Mouse (Mus musculus): ENCODE measurements around the gene Pdgfa. TPM values are rescaled to one million over a fixed set of nuclear protein-coding genes. Genes with fewer than 3 reads are reported as not detected.

Gene Pdgfa
- total and polyA plus RNA-seq, 3 experiments: not detected

DNA sequence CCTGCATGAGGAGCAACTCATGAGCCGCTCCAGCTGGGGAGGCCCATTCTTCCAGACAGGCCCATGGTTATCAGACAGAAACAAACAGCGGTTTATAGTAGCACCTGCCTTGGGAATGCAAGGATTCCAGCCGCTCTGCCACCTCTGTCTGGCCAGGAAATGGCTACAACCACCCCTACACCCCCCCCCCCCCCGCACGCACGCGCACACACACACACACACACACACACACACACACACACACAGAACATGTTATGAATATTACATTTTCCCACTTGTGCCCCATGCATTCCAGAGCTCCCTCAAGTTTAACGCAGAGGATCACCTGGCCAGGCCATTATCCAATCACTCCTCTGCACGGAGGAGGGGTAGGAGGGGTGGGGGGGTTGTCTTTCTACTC, 15.2 kb downstream of the Pdgfa start:
- H3K36me3 ChIP-seq (replicated peaks): no peaks in the 10 kb centered on the region
- no peak overlapping the region for H3K4me3 ChIP-seq (ENCODE audit: low read depth, low read length)
- no peaks in the 10 kb centered on the region for H3K9me3 ChIP-seq (replicated peaks)
- no peak for ATAC-seq (ENCODE audit: extremely low read depth, insufficient number of reproducible peaks, low FRiP score, poor library complexity, severe bottlenecking)
- no peak for DNase-seq (ENCODE audit: low spot score)
- peaks cover under 1% of the 10 kb centered on the region; the same call in 1 of the 2 replicates for H3K4me1 ChIP-seq (ENCODE audit: insufficient read depth, low read depth, low read length)
- H3K27me3 ChIP-seq (ENCODE audit: insufficient read depth, low read length): no peaks in the 10 kb centered on the region; the same call in 1 of the 2 replicates
- no peak for TF ChIP-seq POLR2AphosphoS5 (IDR thresholded peaks at IDR 0.05; ENCODE audit: insufficient replicate concordance, low read depth, low read length)
- TF ChIP-seq CTCF (IDR thresholded peaks at IDR 0.05; ENCODE audit: low read depth, low read length): no peak
- TF ChIP-seq GATA2 (IDR thresholded peaks at IDR 0.05; ENCODE audit: borderline replicate concordance, low read depth, low read length): no peak
- TF ChIP-seq GATA1 (IDR thresholded peaks at IDR 0.05; ENCODE audit: borderline replicate concordance, low read length): no peak
- no peak for TF ChIP-seq TAL1 (conservative IDR thresholded peaks at IDR 0.05; ENCODE audit: low read depth, low read length)

- H3K36me3 ChIP-seq (replicated peaks): no peaks in the 10 kb centered on the region
- no peaks in the 10 kb centered on the region for H3K9me3 ChIP-seq (replicated peaks)
- ATAC-seq (ENCODE audit: extremely low read depth, insufficient number of reproducible peaks, low FRiP score, poor library complexity, severe bottlenecking) (no peak), DNase-seq (ENCODE audit: low spot score) (no peak)
- TF ChIP-seq GATA2 (IDR thresholded peaks at IDR 0.05; ENCODE audit: borderline replicate concordance, low read depth, low read length) (no peak), CTCF (IDR thresholded peaks at IDR 0.05; ENCODE audit: low read depth, low read length) (no peak), TAL1 (conservative IDR thresholded peaks at IDR 0.05; ENCODE audit: low read depth, low read length) (no peak), POLR2AphosphoS5 (IDR thresholded peaks at IDR 0.05; ENCODE audit: insufficient replicate concordance, low read depth, low read length) (no peak), GATA1 (IDR thresholded peaks at IDR 0.05; ENCODE audit: borderline replicate concordance, low read length) (no peak)
- H3K27me3 ChIP-seq (ENCODE audit: insufficient read depth, low read length): no peaks in the 10 kb centered on the region; the same call in 1 of the 2 replicates
- H3K4me3 ChIP-seq (ENCODE audit: low read depth, low read length): no peak overlapping the region
- H3K4me1 ChIP-seq (ENCODE audit: insufficient read depth, low read depth, low read length): no peaks in the 10 kb centered on the region
Observed at GRCm38 (mm10) chr5:138980608-138981007, 16.6 kb downstream of the Pdgfa start.

DNA sequence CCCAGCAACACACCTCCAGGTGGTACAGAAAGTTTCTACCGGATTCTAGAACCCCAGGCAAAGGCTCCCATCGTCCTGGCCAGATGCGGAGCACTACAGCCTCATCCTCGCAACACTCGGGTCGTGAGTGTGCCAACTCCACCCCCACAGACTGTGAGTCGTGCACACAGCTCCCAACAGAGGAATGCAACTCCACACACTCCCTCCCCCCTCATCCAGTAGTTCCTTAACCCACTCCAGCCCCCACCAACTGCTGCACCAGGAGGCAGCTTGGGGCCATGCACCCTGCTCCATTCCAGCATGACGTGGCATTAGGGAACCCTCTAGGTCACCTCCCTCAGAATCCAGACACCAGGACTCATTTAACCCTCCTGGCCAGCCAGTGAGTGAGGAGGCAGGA, 17.3 kb downstream of the Pdgfa start:
- Histone ChIP-seq H3K36me3 (replicated peaks) (no peaks in the 10 kb centered on the region), H3K27me3 (ENCODE audit: insufficient read depth, low read length) (no peaks in the 10 kb centered on the region; the same call in 1 of the 2 replicates), H3K4me3 (ENCODE audit: low read depth, low read length) (no peak overlapping the region), H3K4me1 (ENCODE audit: insufficient read depth, low read depth, low read length) (no peaks in the 10 kb centered on the region), H3K9me3 (replicated peaks) (no peaks in the 10 kb centered on the region)
- no peak for TF ChIP-seq CTCF (IDR thresholded peaks at IDR 0.05; ENCODE audit: low read depth, low read length)
- no peak for TF ChIP-seq TAL1 (conservative IDR thresholded peaks at IDR 0.05; ENCODE audit: low read depth, low read length)
- TF ChIP-seq GATA1 (IDR thresholded peaks at IDR 0.05; ENCODE audit: borderline replicate concordance, low read length): no peak
- TF ChIP-seq GATA2 (IDR thresholded peaks at IDR 0.05; ENCODE audit: borderline replicate concordance, low read depth, low read length): no peak
- TF ChIP-seq POLR2AphosphoS5 (IDR thresholded peaks at IDR 0.05; ENCODE audit: insufficient replicate concordance, low read depth, low read length): no peak
- ATAC-seq (ENCODE audit: extremely low read depth, insufficient number of reproducible peaks, low FRiP score, poor library complexity, severe bottlenecking) (no peak), DNase-seq (ENCODE audit: low spot score) (no peak)

DNA sequence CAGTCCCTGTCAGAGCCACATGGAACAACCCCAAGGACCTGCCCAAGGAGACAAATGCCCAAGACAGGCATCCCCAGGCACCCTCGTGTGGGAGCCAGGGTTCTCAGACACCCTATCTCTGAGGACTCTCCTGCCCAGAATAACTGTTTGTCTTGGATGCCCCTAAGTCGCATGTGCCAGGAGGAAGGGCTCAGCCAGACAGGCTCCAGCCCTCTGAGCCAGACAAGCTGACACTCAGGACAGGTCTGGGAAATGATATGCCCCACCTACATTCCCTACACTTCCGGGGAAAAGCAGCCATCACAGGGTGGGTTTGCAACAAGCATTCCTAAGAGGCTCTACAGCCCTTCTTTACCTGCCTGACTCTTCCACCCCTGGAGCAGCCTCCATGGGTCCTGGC, 19.4 kb downstream of the Pdgfa start:
- Histone ChIP-seq H3K9me3 (replicated peaks) (no peaks in the 10 kb centered on the region), H3K4me3 (ENCODE audit: low read depth, low read length) (no peak overlapping the region), H3K27me3 (ENCODE audit: insufficient read depth, low read length) (no peaks in the 10 kb centered on the region; the same call in 1 of the 2 replicates), H3K4me1 (ENCODE audit: insufficient read depth, low read depth, low read length) (no peaks in the 10 kb centered on the region), H3K36me3 (replicated peaks) (no peaks in the 10 kb centered on the region)
- no peak for TF ChIP-seq CTCF (IDR thresholded peaks at IDR 0.05; ENCODE audit: low read depth, low read length)
- TF ChIP-seq TAL1 (conservative IDR thresholded peaks at IDR 0.05; ENCODE audit: low read depth, low read length): no peak
- no peak for TF ChIP-seq POLR2AphosphoS5 (IDR thresholded peaks at IDR 0.05; ENCODE audit: insufficient replicate concordance, low read depth, low read length)
- no peak for TF ChIP-seq GATA2 (IDR thresholded peaks at IDR 0.05; ENCODE audit: borderline replicate concordance, low read depth, low read length)
- TF ChIP-seq GATA1 (IDR thresholded peaks at IDR 0.05; ENCODE audit: borderline replicate concordance, low read length): no peak
- DNase-seq (ENCODE audit: low spot score) (no peak), ATAC-seq (ENCODE audit: extremely low read depth, insufficient number of reproducible peaks, low FRiP score, poor library complexity, severe bottlenecking) (no peak)

DNA sequence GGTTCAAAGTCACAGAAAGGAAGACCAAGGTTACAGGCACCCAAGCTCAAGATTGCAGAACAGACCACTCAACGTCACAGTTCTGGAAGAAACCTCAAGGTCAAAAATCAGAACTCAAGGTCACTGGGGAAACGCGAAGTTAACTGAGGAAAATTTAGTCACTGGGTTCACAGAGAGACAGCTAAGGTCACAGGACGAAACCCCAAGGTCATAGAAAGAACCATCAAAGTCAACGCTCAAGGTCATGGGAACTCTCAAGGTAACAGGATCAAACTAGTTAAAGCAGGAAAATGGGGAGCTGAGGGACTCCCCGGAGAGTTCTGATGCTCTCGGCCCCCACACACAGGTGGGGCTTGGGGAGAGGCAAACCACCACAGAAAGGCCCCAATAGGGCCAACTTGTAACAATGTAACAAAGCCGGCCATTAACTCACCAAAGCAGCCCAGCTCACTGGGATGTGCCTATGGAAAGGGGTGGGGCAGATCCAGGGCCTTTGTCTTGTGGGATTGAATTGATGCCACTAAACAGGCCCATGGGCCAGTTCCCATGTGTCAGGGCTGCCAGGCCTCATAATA, 22.2 kb downstream of the Pdgfa start:
- TF ChIP-seq CTCF (IDR thresholded peaks at IDR 0.05; ENCODE audit: low read depth, low read length) (no peak), GATA1 (IDR thresholded peaks at IDR 0.05; ENCODE audit: borderline replicate concordance, low read length) (no peak), POLR2AphosphoS5 (IDR thresholded peaks at IDR 0.05; ENCODE audit: insufficient replicate concordance, low read depth, low read length) (no peak), GATA2 (IDR thresholded peaks at IDR 0.05; ENCODE audit: borderline replicate concordance, low read depth, low read length) (no peak), TAL1 (conservative IDR thresholded peaks at IDR 0.05; ENCODE audit: low read depth, low read length) (no peak)
- Histone ChIP-seq H3K4me3 (ENCODE audit: low read depth, low read length) (no peak overlapping the region), H3K27me3 (ENCODE audit: insufficient read depth, low read length) (peaks cover 2% of the 10 kb centered on the region; the same call in 1 of the 2 replicates), H3K9me3 (replicated peaks) (no peaks in the 10 kb centered on the region), H3K36me3 (replicated peaks) (no peaks in the 10 kb centered on the region), H3K4me1 (ENCODE audit: insufficient read depth, low read depth, low read length) (no peaks in the 10 kb centered on the region)
- no peak for ATAC-seq (ENCODE audit: extremely low read depth, insufficient number of reproducible peaks, low FRiP score, poor library complexity, severe bottlenecking)
- DNase-seq (ENCODE audit: low spot score): no peak

- no peak for ATAC-seq (ENCODE audit: extremely low read depth, insufficient number of reproducible peaks, low FRiP score, poor library complexity, severe bottlenecking)
Observed at GRCm38 (mm10) chr5:138973480-138973879, 23.7 kb downstream of the Pdgfa start.

More at GRCm38 (mm10) chr5:138973480-138973879, 23.7 kb downstream of the Pdgfa start:
- TF ChIP-seq CTCF (IDR thresholded peaks at IDR 0.05; ENCODE audit: low read depth, low read length) (no peak), POLR2AphosphoS5 (IDR thresholded peaks at IDR 0.05; ENCODE audit: insufficient replicate concordance, low read depth, low read length) (no peak), GATA1 (IDR thresholded peaks at IDR 0.05; ENCODE audit: borderline replicate concordance, low read length) (no peak), TAL1 (conservative IDR thresholded peaks at IDR 0.05; ENCODE audit: low read depth, low read length) (no peak), GATA2 (IDR thresholded peaks at IDR 0.05; ENCODE audit: borderline replicate concordance, low read depth, low read length) (no peak)
- Histone ChIP-seq H3K4me3 (ENCODE audit: low read depth, low read length) (no peak overlapping the region), H3K36me3 (replicated peaks) (no peaks in the 10 kb centered on the region), H3K9me3 (replicated peaks) (no peaks in the 10 kb centered on the region), H3K27me3 (ENCODE audit: insufficient read depth, low read length) (0 out of 2 replicates have a peak, but pooled peaks cover 2% of the 10 kb centered on the region), H3K4me1 (ENCODE audit: insufficient read depth, low read depth, low read length) (no peaks in the 10 kb centered on the region)
- DNase-seq (ENCODE audit: low spot score): no peak

Measured in G1E (cell line).